Comparison of ENCODE assay signal across 15 mouse cellular contexts in the genomic region with DNA sequence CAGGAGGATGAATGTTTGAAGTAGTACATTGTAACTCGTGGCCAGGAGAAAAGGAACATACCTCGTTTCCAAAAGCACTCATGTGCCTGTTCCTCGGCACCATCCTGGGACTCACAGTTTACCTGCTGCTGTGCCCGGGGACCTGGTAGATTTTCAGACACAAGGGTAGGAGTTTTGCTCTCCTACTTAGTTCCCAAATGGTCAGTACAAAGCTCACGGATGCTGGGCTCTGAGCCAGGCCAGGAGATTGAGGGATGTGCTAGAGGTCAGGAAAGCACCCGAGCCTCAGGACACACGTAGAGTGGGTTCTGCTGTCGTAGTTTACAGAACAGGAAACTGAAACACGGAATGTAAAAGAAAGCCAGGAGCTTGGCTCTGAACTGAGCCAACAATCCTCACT. TPM values are rescaled to one million over a fixed set of nuclear protein-coding genes. Genes with fewer than 3 reads are reported as not detected.
"Had no signal": no experiment of that assay in that cellular context is flagged by ENCODE, and none has a peak within 500 bp of the region (broad histone marks: within the 10 kb centered on the region; RNA-seq: fewer than 3 reads in every experiment).

No protein-coding gene starts in this region.

- DNase-seq: cerebellum, adult 8-10 months; cerebellum, adult 9-10 months; cerebellum, adult 9-11 months; cerebellum, postnatal 36 days; embryo, embryonic 11 days; forebrain, postnatal 0 days; gastrocnemius, adult 2 months; gastrocnemius, postnatal 10 days; gastrocnemius, postnatal 14 days; gastrocnemius, postnatal 25 days; gastrocnemius, postnatal 36 days; heart, adult 18-20 months; heart, adult 2 months had no signal

RNA-seq across cellular contexts. Expression of gene Shisa6, which starts 29.5 kb away (rescaled TPM):
- total RNA-seq: common myeloid progenitor, adult 5-6 weeks; granulocyte monocyte progenitor cell, adult 5-6 weeks had no signal
